Mouse (Mus musculus): ENCODE data around the gene Capn15.

DNA sequence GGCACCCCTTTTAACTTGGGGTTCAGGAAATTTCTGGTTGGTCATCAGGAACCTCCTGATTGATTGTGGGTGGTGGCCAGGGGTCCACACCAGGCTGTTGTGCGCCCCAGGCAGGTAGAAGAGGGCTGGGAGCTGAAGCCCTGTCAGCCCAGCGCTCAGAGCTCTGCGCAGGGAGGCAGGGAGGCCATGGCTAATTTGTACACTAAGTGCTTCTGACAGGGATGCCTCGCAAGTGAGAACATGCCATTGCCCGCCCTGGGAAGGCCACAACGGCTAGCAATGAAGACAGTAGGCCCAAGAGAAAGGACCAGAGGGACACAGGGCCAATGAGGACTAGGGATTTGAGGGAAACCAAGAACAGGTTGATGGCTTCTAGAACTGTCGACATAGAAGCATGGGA is 29.0 kb downstream of the Capn15 start:
- no peak for TF ChIP-seq CTCF (IDR thresholded peaks at IDR 0.05; ENCODE audit: low read depth)
- TF ChIP-seq EP300 (IDR thresholded peaks at IDR 0.05; ENCODE audit: low read depth): no peak

Measured in liver, postnatal 0 days (tissue).